Mouse (Mus musculus) ES-E14 (cell line): ENCODE data around the gene Smarcad1.

Source experiments
- CHD2 ChIP-seq: IDR thresholded peaks from 2 replicates; pipeline ENCODE4 v1.6.1; 2014; ENCODE audit warnings: mild to moderate bottlenecking, low read depth, low read length, inconsistent platforms
- MAFK ChIP-seq: IDR thresholded peaks from 2 replicates; pipeline ENCODE4 v1.6.1; 2014; ENCODE audit warnings: mild to moderate bottlenecking, low read depth, low read length, inconsistent platforms; ENCODE audit not compliant: insufficient read depth
- ZC3H11A ChIP-seq: IDR thresholded peaks from 2 replicates; pipeline ENCODE4 v1.6.1; 2012; ENCODE audit warnings: low read depth, mild to moderate bottlenecking, inconsistent platforms, low read length, borderline replicate concordance
- ZNF384 ChIP-seq: IDR thresholded peaks from 2 replicates; pipeline ENCODE4 v1.6.1; 2012; ENCODE audit warnings: low read depth, low read length, inconsistent platforms

GRCm38 (mm10) chr6:65144621-65145205 is 102.3 kb downstream of the Smarcad1 start, which contains the start of gene Hpgds:
- TF ChIP-seq CHD2 (no peak), ZC3H11A (no peak), ZNF384 (no peak), MAFK (no peak)
